Mouse (Mus musculus) lung, embryonic 16.5 days (tissue): Measurements from ENCODE around the gene Glce. TPM values are rescaled to one million over a fixed set of nuclear protein-coding genes. Genes with fewer than 3 reads are reported as not detected.

ENCODE experiments used
- ATAC-seq: fragments of 200-750 bp; cut with Nextera tagmentation; 2 replicates; pipeline ENCODE4 v1.8.0; 2017; ENCODE audit warnings: low read depth, mild to moderate bottlenecking, moderate library complexity
- H3K27ac ChIP-seq: fragments of 300-500 bp; sonication (generic); 2 replicates; pipeline ENCODE4 v1.5.1; 2014; ENCODE audit warnings: mild to moderate bottlenecking, control low read depth, low read length
- H3K27me3 ChIP-seq: fragments of 300-500 bp; sonication (generic); 2 replicates; pipeline ENCODE4 v1.6.1; 2014; ENCODE audit warnings: low read depth, low read length, mixed read lengths; ENCODE audit not compliant: control insufficient read depth, insufficient read depth
- H3K36me3 ChIP-seq: fragments of 300-500 bp; sonication (generic); 2 replicates; pipeline ENCODE4 v1.6.1; 2014; ENCODE audit warnings: low read length; ENCODE audit not compliant: control insufficient read depth, insufficient read depth
- H3K4me1 ChIP-seq: fragments of 300-500 bp; sonication (generic); replicated peaks from 2 replicates; pipeline ENCODE4 v1.6.1; 2014; ENCODE audit warnings: low read length, mixed read lengths; ENCODE audit not compliant: control insufficient read depth, insufficient read depth
- H3K4me2 ChIP-seq: fragments of 300-500 bp; sonication (generic); 2 replicates; pipeline ENCODE4 v1.6.1; 2014; ENCODE audit warnings: low read depth, low read length, control low read depth
- H3K4me3 ChIP-seq: fragments of 300-500 bp; sonication (generic); 2 replicates; pipeline ENCODE4 v1.5.1; 2014; ENCODE audit warnings: mild to moderate bottlenecking, low read length, control low read depth
- H3K9ac ChIP-seq: fragments of 300-500 bp; sonication (generic); 2 replicates; pipeline ENCODE4 v1.6.1; 2014; ENCODE audit warnings: low read length, control low read depth
- H3K9me3 ChIP-seq: fragments of 300-500 bp; sonication (generic); 2 replicates; pipeline ENCODE4 v1.6.1; 2016; ENCODE audit warnings: low read length; ENCODE audit not compliant: control insufficient read depth
- WGBS: fragments of 180-500 bp; shearing (Covaris S2); extraction: QIAGEN DNeasy Blood & Tissue Kit; methylation state at CpG from one replicate; pipeline ENCODE4 v1.1.7; 2014; 5-methylcytosine and 5-hydroxymethylcytosine counted together
- polyA plus RNA-seq: library from polyadenylated mRNA; unstranded; fragments of >200 nt; fragmentation: Nextera tagmentation; extraction: Ambion mirVana; gene quantifications from 2 replicates; pipeline ENCODE4 v1.2.1, GENCODE M21; 2015

The Glce gene
- polyA plus RNA-seq, 1 experiment from 2014 or later: 20.7 TPM

DNA sequence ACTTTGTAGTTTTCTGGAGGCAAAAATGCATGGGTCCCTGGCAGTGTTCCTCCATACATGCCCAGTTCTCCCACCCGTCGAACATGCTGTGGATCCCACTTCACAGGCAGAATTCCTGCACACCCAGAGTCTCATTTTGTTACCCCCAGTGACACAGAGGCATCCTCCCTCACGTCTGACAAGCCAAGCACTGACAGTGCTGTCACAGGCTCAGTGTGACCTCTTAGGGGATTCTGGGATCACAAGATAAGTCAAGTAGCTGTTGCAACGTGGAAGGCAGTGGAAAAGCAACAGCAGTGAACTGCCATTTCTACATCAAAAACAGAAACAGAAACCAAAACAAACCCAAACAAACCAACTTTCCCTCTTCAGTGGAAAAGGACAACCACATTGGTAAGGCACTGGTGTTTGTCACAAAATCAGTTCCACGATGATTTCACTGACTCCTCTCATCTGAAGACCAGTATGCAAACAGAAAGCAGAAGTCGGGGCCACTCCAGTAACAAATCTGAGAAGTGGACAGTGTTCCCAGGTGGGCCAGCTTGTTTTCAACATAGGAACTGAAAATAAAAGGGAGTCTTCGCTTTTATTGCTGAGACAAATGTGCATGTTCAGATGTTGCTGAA is 64.5 kb downstream of the Glce start:
- H3K27ac ChIP-seq: no peak overlapping the region
- no peak overlapping the region for H3K4me2 ChIP-seq
- H3K4me1 ChIP-seq: no peaks in the 10 kb centered on the region
- H3K9ac ChIP-seq: no peak overlapping the region
- no peak overlapping the region for H3K4me3 ChIP-seq
- H3K27me3 ChIP-seq: no peaks in the 10 kb centered on the region
- ATAC-seq: no peak
- H3K36me3 ChIP-seq: no peaks in the 10 kb centered on the region
- 57% methylated on average over 7 of the region's 7 CpGs for WGBS
- H3K9me3 ChIP-seq: no peaks in the 10 kb centered on the region

DNA sequence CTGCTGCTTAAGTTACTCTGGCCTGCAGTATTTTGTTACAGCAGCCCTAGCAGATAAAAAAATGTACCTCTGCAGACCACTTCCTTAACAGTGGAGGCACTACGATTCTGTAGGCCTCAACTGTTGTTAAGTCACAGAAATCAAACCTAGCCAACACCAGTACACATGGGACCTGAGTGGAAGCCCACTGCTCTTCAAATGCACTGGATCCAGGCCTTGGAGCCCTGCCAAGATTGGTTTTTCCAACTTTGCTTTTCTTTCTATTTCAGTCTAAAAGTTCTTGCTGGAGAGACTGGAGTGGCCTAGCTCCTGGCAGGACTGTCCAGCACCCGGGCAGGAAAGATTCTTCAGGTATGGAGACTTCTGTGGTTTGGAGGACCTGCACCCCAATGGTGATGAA is 66.2 kb downstream of the Glce start:
- ATAC-seq: no peak
- H3K9me3 ChIP-seq: no peaks in the 10 kb centered on the region
- H3K4me2 ChIP-seq: no peak overlapping the region
- H3K4me3 ChIP-seq: no peak overlapping the region
- no peaks in the 10 kb centered on the region for H3K27me3 ChIP-seq
- no peaks in the 10 kb centered on the region for H3K4me1 ChIP-seq
- H3K27ac ChIP-seq: no peak overlapping the region
- no peaks in the 10 kb centered on the region for H3K36me3 ChIP-seq
- H3K9ac ChIP-seq: no peak overlapping the region
- WGBS: 65% methylated on average over 2 of the region's 2 CpGs

DNA sequence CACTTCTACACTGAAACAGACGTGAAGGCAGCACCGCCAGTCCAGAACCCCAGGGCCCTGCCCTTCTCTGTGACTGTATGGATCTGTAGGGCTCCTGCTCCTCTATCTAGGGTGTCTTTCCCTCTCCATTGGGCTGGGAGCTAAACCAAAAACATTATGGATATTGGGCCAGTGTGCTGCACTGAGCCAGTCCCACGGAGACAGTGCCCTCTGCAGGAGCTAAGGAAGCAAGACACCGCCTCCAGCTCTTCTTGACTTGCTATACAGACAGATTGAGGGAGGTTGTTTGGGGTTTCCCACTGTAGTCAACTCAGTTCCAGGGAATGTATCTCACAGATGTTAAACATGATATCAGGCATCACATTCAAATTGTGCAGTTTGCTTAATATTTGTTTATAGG is 71.7 kb downstream of the Glce start:
- H3K4me1 ChIP-seq: no peaks in the 10 kb centered on the region
- H3K4me2 ChIP-seq: no peak overlapping the region
- no peaks in the 10 kb centered on the region for H3K27me3 ChIP-seq
- H3K9me3 ChIP-seq: no peaks in the 10 kb centered on the region
- H3K27ac ChIP-seq: no peak overlapping the region
- ATAC-seq: peak; percentile 59; the same call in 1 of the 2 replicates
- H3K36me3 ChIP-seq: no peaks in the 10 kb centered on the region
- no peak overlapping the region for H3K9ac ChIP-seq
- 41% methylated on average over 4 of the region's 4 CpGs for WGBS
- no peak overlapping the region for H3K4me3 ChIP-seq

DNA sequence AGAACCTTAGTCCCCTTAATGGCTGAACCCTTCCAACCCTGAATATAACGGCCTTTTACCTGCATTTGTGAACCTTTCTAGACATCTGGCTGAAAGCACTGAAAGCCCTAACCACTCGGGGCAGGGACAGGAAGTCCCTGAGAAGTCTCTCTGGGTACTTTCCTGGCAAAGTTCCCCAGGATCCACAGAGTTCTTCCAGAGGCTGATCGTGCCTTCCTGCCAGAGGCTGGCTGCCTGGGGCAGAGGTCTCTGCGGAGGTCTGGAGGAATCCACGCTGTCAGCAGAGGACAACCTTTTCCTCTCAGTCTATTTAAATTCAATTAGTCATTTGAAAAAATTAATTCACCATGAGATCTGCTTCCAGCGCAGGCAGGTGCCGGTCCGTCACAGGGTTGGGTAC is 73.3 kb downstream of the Glce start:
- no peak for ATAC-seq
- no peaks in the 10 kb centered on the region for H3K36me3 ChIP-seq
- no peaks in the 10 kb centered on the region for H3K9me3 ChIP-seq
- 59% methylated on average over 8 of the region's 8 CpGs for WGBS
- no peak overlapping the region for H3K9ac ChIP-seq
- no peaks in the 10 kb centered on the region for H3K4me1 ChIP-seq
- H3K27ac ChIP-seq: no peak overlapping the region
- H3K27me3 ChIP-seq: no peaks in the 10 kb centered on the region
- no peak overlapping the region for H3K4me2 ChIP-seq
- H3K4me3 ChIP-seq: no peak overlapping the region

DNA sequence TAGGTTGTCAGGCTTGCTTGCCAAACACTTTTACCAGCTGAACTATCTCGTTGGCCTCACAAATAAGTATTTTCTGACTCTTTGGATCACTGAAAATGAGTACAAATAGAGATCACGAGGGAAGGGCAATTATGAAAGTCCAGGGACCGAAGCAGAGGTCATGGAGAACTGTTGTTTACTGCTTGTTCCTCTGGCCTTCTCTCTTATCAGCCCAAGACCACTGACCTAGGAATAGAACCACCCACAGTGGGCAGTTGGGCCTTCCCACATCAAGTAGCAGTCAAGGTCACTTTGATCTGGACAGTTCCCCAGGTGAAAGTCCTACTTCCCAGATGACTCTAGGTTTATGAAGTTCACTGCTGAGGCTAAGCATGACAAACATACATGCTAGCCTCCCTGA is 80.3 kb downstream of the Glce start:
- 78% methylated on average over 3 of the region's 3 CpGs for WGBS
- no peaks in the 10 kb centered on the region for H3K4me1 ChIP-seq
- no peak overlapping the region for H3K27ac ChIP-seq
- H3K4me2 ChIP-seq: no peak overlapping the region
- H3K4me3 ChIP-seq: no peak overlapping the region
- no peak for ATAC-seq
- H3K27me3 ChIP-seq: no peaks in the 10 kb centered on the region
- no peak overlapping the region for H3K9ac ChIP-seq
- H3K36me3 ChIP-seq: no peaks in the 10 kb centered on the region
- H3K9me3 ChIP-seq: no peaks in the 10 kb centered on the region

DNA sequence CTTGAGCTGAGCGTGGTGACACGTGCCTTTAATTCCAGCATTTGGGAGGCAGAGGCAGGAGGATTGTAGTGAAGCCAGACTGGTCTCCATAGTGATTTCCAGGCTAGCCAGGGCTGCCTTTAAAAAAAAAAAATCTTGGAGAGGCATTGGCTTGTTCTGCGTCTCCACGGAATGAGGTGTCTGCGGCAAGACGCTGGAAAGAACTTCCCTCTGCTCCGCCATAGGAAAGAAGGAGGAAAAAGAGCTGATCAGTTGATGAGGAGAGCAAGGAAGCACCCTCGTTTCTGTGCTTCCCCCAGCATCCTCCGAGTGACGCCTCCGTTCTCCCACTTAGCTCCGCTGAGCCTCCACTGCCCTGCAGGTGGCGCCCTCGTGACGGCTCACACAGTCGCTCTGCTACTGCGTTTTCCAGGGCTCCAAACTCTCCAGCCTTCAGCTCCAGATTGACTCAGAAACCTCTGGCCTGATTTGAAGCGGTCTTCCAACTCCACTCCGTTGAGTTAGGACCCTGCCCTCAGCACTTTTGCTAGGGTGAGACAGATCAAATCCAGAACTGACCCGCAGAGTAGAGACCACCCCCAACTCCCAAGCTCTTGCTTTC is 82.3 kb downstream of the Glce start:
- peak overlapping the region; percentile 30 for H3K4me2 ChIP-seq
- no peaks in the 10 kb centered on the region for H3K4me1 ChIP-seq
- H3K9ac ChIP-seq: no peak overlapping the region
- no peak overlapping the region for H3K27ac ChIP-seq
- no peak overlapping the region for H3K4me3 ChIP-seq
- H3K36me3 ChIP-seq: no peaks in the 10 kb centered on the region
- no peaks in the 10 kb centered on the region for H3K9me3 ChIP-seq
- no peaks in the 10 kb centered on the region for H3K27me3 ChIP-seq
- ATAC-seq: peak; percentile 85
- WGBS: 6% methylated on average over 20 of the region's 20 CpGs

DNA sequence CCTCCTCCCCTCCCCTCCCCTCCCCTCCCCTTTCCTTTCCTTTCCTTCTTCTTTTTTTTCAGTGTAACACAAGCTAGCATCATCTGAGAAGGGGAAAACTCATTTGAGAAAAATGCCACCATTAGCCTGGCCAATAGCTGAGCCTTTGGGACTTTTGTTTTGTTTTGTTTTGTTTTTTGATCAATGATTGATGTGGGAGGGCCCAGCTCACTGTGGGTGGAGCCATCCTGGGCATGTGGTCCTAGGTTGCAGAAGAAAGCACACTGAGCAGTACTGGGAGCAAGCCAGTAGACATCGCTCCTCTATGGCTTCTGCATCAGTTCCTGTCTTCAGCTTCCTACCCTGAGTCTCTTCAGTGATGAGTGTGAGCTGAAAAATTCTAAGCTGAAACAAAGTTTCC is 86.6 kb downstream of the Glce start:
- no peak for ATAC-seq
- no peak overlapping the region for H3K4me2 ChIP-seq
- no peak overlapping the region for H3K27ac ChIP-seq
- H3K36me3 ChIP-seq: no peaks in the 10 kb centered on the region
- H3K9me3 ChIP-seq: no peaks in the 10 kb centered on the region
- 88% methylated on average over 1 of the region's 1 CpGs for WGBS
- H3K9ac ChIP-seq: no peak overlapping the region
- H3K27me3 ChIP-seq: no peaks in the 10 kb centered on the region
- no peak overlapping the region for H3K4me3 ChIP-seq
- no peaks in the 10 kb centered on the region for H3K4me1 ChIP-seq

DNA sequence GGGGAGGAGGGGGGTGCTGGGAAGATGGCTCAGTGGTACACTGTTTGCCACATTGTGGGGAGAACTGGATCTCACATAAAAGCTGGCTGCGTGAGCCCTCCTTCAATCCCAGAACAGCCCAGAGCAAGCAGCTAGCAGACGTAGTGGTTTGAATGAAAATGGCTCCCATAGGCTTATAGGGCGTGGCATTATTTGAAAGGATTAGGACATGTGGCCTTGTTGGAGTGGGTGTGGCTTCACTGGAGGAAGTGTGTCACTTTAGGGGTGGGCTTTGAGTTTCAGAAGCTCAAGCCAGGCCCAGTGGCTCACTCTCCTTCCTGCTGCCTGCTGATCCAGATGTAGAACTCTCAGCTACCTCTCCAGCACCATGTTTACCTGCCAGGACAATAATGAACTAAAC is 90.2 kb downstream of the Glce start:
- ATAC-seq: no peak
- WGBS: 91% methylated on average over 3 of the region's 3 CpGs
- no peak overlapping the region for H3K4me2 ChIP-seq
- H3K4me1 ChIP-seq: no peaks in the 10 kb centered on the region
- no peaks in the 10 kb centered on the region for H3K9me3 ChIP-seq
- H3K36me3 ChIP-seq: no peaks in the 10 kb centered on the region
- no peak overlapping the region for H3K9ac ChIP-seq
- no peak overlapping the region for H3K4me3 ChIP-seq
- no peaks in the 10 kb centered on the region for H3K27me3 ChIP-seq
- no peak overlapping the region for H3K27ac ChIP-seq

DNA sequence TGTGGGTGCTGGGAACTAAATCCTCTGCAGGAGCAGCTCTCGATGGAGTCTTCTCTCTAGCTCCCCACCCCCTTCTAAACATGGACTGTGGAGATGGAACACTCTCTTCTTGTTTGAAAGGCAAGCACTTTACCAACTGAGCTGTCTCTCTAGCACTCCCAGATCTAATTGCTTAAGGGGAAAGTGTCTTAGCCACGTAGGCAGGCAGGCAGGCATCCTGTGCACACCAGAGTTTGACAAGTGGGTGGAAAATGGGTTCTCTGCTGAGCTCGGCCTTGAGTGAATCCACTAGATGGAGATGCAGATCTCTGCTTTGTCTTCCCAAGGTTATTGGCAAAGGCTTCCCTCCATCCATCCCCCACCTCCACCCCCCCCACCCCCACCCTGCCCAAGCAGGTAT is 94.4 kb downstream of the Glce start:
- Histone ChIP-seq H3K27ac (no peak overlapping the region), H3K4me1 (0 out of 2 replicates have a peak, but pooled peaks cover 2% of the 10 kb centered on the region), H3K4me3 (no peak overlapping the region), H3K9ac (no peak overlapping the region), H3K36me3 (no peaks in the 10 kb centered on the region), H3K9me3 (no peaks in the 10 kb centered on the region), H3K4me2 (no peak overlapping the region), H3K27me3 (peaks cover 3% of the 10 kb centered on the region; the same call in 1 of the 2 replicates)
- no peak for ATAC-seq
- WGBS: 36% methylated on average over 3 of the region's 3 CpGs
